Mouse (Mus musculus): ENCODE measurements around the gene Clnk. TPM values are rescaled to one million over a fixed set of nuclear protein-coding genes. Genes with fewer than 3 reads are reported as not detected.

Clnk gene
- polyA plus RNA-seq, 1 experiment from 2014 or later: 0.14 TPM

DNA sequence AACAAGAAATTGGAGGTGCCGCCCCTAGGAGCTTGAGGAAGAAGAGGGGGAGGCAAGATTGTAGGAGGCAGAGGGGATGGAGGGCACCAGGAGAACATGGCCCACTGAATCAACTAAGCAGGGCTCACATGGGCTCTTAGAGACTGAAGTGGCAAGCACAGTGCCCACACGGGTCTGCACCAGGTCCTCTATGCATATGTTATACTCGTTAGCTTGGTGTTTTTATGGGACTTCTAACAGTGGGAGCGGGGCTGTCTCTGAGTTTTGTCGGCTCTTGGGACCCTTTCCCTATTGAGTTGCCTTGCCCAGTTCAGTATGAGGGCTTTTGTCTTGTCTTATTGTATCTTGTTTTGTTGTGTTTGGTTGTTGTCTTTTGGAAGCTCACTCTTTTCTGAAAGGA lies 50.0 kb downstream of the Clnk start:
- H3K36me3 ChIP-seq (ENCODE audit: control insufficient read depth, insufficient read depth, low read length): no peaks in the 10 kb centered on the region
- no peak for ATAC-seq
- no peak overlapping the region for H3K4me3 ChIP-seq (ENCODE audit: low read depth, low read length)
- H3K9me3 ChIP-seq (replicated peaks; ENCODE audit: control insufficient read depth, low read length, poor library complexity, severe bottlenecking): no peaks in the 10 kb centered on the region
- 71% methylated on average over 5 of the region's 5 CpGs for WGBS
- no peaks in the 10 kb centered on the region for H3K27me3 ChIP-seq (ENCODE audit: control insufficient read depth, insufficient read depth, low read depth, low read length)
- no peak overlapping the region for H3K4me2 ChIP-seq (ENCODE audit: low read length)
- no peak overlapping the region for H3K9ac ChIP-seq (ENCODE audit: low read depth, low read length)
- no peaks in the 10 kb centered on the region for H3K4me1 ChIP-seq (ENCODE audit: control insufficient read depth, insufficient read depth, low read length)
- H3K27ac ChIP-seq (ENCODE audit: low read length): no peak overlapping the region

DNA sequence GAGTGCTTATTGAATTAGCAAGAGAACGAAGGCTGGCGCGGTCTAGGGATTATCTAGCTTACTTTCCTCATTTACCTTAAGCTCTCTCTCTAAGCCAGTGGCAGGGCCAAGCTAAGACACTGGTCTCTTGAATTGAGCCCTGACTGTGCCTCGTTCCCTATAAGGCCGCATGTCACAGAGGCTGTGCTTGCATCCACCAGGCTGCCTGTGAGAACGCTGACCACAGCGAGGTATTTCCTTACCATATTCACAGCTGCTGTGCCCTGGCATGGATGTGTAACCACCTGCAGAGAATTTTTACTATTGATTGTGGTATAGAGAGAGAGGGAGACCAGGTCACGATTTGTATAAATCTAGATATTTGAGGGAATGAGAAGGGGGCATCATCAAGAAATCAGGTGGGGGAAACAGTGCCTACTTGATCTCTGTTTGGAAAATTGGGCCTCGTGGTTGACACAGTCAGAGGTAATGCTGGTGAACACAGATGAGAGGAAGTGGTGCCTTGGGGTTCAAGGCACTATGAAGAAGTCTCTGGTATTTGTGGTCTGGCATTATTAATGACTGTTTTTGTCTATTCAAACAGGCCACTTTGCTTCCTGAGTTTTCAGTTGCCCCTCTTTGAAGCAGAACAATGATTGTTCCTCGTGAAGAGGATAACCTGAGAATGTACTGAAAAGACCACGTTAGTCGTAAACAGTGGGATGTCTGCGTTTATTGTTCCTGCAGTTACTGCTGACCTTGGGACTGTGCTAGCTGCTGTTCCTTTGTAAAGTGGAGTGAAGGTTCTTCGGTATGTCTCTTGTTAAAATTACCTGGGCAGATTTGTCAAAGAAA lies 52.3 kb downstream of the Clnk start:
- H3K4me3 ChIP-seq (ENCODE audit: low read depth, low read length): no peak overlapping the region
- ATAC-seq: no peak
- H3K9me3 ChIP-seq (replicated peaks; ENCODE audit: control insufficient read depth, low read length, poor library complexity, severe bottlenecking): no peaks in the 10 kb centered on the region
- H3K27ac ChIP-seq (ENCODE audit: low read length): no peak overlapping the region
- H3K27me3 ChIP-seq (ENCODE audit: control insufficient read depth, insufficient read depth, low read depth, low read length): no peaks in the 10 kb centered on the region
- no peak overlapping the region for H3K9ac ChIP-seq (ENCODE audit: low read depth, low read length)
- H3K4me2 ChIP-seq (ENCODE audit: low read length): no peak overlapping the region
- 57% methylated on average over 14 of the region's 14 CpGs for WGBS
- H3K36me3 ChIP-seq (ENCODE audit: control insufficient read depth, insufficient read depth, low read length): no peaks in the 10 kb centered on the region
- H3K4me1 ChIP-seq (ENCODE audit: control insufficient read depth, insufficient read depth, low read length): no peaks in the 10 kb centered on the region

DNA sequence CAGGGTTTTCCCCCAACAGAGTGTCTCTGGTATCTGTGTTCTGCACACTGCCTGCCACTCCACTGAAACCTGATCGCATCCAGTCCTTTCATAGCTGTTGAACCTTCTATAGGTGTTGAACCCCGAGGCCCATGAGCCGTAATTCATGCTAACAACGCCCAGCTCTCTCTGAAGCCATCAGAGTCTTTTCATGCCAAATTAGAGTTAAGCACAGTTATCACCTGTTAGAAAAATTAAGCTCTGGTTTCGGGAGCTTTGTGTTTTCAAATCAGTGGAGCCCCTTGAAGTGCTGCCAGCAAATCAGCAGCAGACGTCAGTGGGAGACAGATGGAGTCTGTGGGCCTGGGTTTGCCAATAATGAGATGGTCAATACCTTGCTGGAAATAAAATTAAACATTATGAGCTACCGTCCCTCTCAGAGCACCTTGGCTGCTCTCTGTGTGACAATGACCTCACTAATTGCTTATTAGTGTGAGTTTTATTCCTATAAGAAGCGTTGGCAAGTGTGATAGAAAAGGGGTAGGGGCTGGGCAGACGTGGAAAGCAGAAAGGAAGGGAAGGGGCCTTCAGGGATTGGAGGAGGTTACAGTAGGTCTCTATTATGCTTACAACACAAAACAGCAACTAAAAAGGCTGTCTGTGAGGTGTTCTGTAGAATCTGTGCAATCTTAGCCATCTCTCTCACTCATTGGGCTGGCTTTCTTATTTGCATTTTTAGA lies 63.1 kb downstream of the Clnk start:
- Histone ChIP-seq H3K9ac (ENCODE audit: low read depth, low read length) (no peak overlapping the region), H3K9me3 (replicated peaks; ENCODE audit: control insufficient read depth, low read length, poor library complexity, severe bottlenecking) (no peaks in the 10 kb centered on the region), H3K4me3 (ENCODE audit: low read depth, low read length) (no peak overlapping the region), H3K4me2 (ENCODE audit: low read length) (no peak overlapping the region), H3K27ac (ENCODE audit: low read length) (no peak overlapping the region), H3K36me3 (ENCODE audit: control insufficient read depth, insufficient read depth, low read length) (no peaks in the 10 kb centered on the region), H3K4me1 (ENCODE audit: control insufficient read depth, insufficient read depth, low read length) (no peaks in the 10 kb centered on the region), H3K27me3 (ENCODE audit: control insufficient read depth, insufficient read depth, low read depth, low read length) (no peaks in the 10 kb centered on the region)
- peak; percentile 52 for ATAC-seq
- WGBS: 42% methylated on average over 9 of the region's 9 CpGs

DNA sequence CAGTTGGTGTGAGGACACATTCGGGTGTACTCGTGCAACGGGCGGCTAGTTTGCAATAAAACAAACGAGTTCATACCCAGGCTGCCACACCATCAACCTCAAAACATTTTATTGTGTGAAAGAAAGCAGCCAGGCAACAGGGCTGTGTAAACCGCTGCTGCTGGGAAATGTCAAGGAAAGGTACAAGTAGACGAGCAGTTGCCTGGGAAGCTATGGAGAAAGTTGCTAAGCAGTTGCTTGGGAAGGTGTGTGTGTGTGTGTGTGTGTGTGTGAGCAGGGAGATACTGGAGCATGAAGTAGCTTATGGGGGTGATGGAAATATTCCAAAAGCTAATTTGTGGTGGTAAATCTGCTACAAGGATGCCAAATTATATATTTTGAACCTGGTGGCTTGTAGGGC lies 63.7 kb downstream of the Clnk start:
- H3K4me2 ChIP-seq (ENCODE audit: low read length): no peak overlapping the region
- 67% methylated on average over 7 of the region's 7 CpGs for WGBS
- H3K4me3 ChIP-seq (ENCODE audit: low read depth, low read length): no peak overlapping the region
- no peak overlapping the region for H3K9ac ChIP-seq (ENCODE audit: low read depth, low read length)
- no peaks in the 10 kb centered on the region for H3K27me3 ChIP-seq (ENCODE audit: control insufficient read depth, insufficient read depth, low read depth, low read length)
- no peaks in the 10 kb centered on the region for H3K9me3 ChIP-seq (replicated peaks; ENCODE audit: control insufficient read depth, low read length, poor library complexity, severe bottlenecking)
- H3K4me1 ChIP-seq (ENCODE audit: control insufficient read depth, insufficient read depth, low read length): no peaks in the 10 kb centered on the region
- no peak overlapping the region for H3K27ac ChIP-seq (ENCODE audit: low read length)
- no peaks in the 10 kb centered on the region for H3K36me3 ChIP-seq (ENCODE audit: control insufficient read depth, insufficient read depth, low read length)
- ATAC-seq: no peak

- no peaks in the 10 kb centered on the region for H3K36me3 ChIP-seq (ENCODE audit: control insufficient read depth, insufficient read depth, low read length)
- no peaks in the 10 kb centered on the region for H3K9me3 ChIP-seq (replicated peaks; ENCODE audit: control insufficient read depth, low read length, poor library complexity, severe bottlenecking)
- 44% methylated on average over 7 of the region's 7 CpGs for WGBS
- no peaks in the 10 kb centered on the region for H3K27me3 ChIP-seq (ENCODE audit: control insufficient read depth, insufficient read depth, low read depth, low read length)
- H3K4me1 ChIP-seq (ENCODE audit: control insufficient read depth, insufficient read depth, low read length): no peaks in the 10 kb centered on the region
- H3K9ac ChIP-seq (ENCODE audit: low read depth, low read length): no peak overlapping the region
- H3K4me2 ChIP-seq (ENCODE audit: low read length): no peak overlapping the region
- no peak overlapping the region for H3K27ac ChIP-seq (ENCODE audit: low read length)
- no peak overlapping the region for H3K4me3 ChIP-seq (ENCODE audit: low read depth, low read length)
- no peak for ATAC-seq
Observed at GRCm38 (mm10) chr5:38812386-38812785, 64.2 kb downstream of the Clnk start.

DNA sequence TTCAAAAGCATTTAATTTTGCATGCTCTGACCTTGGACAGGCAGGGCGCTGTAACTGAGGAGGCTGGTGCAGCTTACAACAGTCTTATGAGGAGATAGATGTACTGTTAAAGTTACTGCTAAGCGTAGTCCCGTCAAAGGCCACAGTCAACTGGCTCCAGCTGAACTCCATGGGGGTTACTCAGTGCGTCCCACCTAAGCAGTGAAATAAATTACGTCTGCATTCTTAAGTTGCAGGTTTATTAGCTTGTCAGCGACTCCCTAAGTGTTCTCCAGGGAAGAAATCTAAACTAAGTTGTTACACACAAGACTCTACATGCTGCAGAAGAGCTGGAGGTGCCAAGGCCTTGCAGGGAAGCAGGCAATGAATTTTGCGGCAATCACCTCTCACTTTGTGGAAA lies 77.7 kb downstream of the Clnk start:
- no peak for ATAC-seq
- H3K27ac ChIP-seq (ENCODE audit: low read length): no peak overlapping the region
- no peaks in the 10 kb centered on the region for H3K36me3 ChIP-seq (ENCODE audit: control insufficient read depth, insufficient read depth, low read length)
- no peak overlapping the region for H3K4me2 ChIP-seq (ENCODE audit: low read length)
- no peak overlapping the region for H3K4me3 ChIP-seq (ENCODE audit: low read depth, low read length)
- H3K4me1 ChIP-seq (ENCODE audit: control insufficient read depth, insufficient read depth, low read length): peaks cover 4% of the 10 kb centered on the region; the same call in 1 of the 2 replicates
- 89% methylated on average over 7 of the region's 7 CpGs for WGBS
- H3K9ac ChIP-seq (ENCODE audit: low read depth, low read length): no peak overlapping the region
- no peaks in the 10 kb centered on the region for H3K27me3 ChIP-seq (ENCODE audit: control insufficient read depth, insufficient read depth, low read depth, low read length)
- H3K9me3 ChIP-seq (replicated peaks; ENCODE audit: control insufficient read depth, low read length, poor library complexity, severe bottlenecking): no peaks in the 10 kb centered on the region

- Histone ChIP-seq H3K4me1 (ENCODE audit: control insufficient read depth, insufficient read depth, low read length) (peaks cover 4% of the 10 kb centered on the region; the same call in 1 of the 2 replicates), H3K4me3 (ENCODE audit: low read depth, low read length) (no peak overlapping the region), H3K36me3 (ENCODE audit: control insufficient read depth, insufficient read depth, low read length) (no peaks in the 10 kb centered on the region), H3K27ac (ENCODE audit: low read length) (no peak overlapping the region), H3K4me2 (ENCODE audit: low read length) (no peak overlapping the region), H3K9ac (ENCODE audit: low read depth, low read length) (no peak overlapping the region), H3K27me3 (ENCODE audit: control insufficient read depth, insufficient read depth, low read depth, low read length) (no peaks in the 10 kb centered on the region), H3K9me3 (replicated peaks; ENCODE audit: control insufficient read depth, low read length, poor library complexity, severe bottlenecking) (no peaks in the 10 kb centered on the region)
- ATAC-seq: peak; percentile 57; the same call in 1 of the 2 replicates
- WGBS: 52% methylated on average over 11 of the region's 11 CpGs
Observed at GRCm38 (mm10) chr5:38795139-38795538, 81.5 kb downstream of the Clnk start.

DNA sequence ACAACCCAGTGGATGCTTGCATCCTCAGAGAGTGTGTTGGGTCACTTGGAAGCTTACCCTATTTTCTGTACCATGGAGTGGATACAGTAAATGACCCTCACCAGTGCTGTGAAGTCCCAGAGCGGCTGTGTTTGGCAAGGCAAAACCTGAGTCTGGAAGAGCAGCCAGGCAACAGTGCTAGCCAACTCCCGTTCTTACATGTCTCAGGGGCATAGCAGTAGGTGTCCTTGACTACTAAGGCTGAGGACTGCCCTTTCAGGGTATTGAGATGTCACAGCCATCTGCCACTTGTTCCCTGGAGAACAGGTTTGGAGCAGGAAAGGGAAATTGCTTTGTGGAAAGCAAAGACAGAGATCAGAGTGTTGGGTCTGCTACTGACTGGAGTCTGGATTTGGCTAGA lies 85.5 kb downstream of the Clnk start:
- ATAC-seq: no peak
- Histone ChIP-seq H3K4me2 (ENCODE audit: low read length) (no peak overlapping the region), H3K36me3 (ENCODE audit: control insufficient read depth, insufficient read depth, low read length) (no peaks in the 10 kb centered on the region), H3K9me3 (replicated peaks; ENCODE audit: control insufficient read depth, low read length, poor library complexity, severe bottlenecking) (no peaks in the 10 kb centered on the region), H3K9ac (ENCODE audit: low read depth, low read length) (no peak overlapping the region), H3K27me3 (ENCODE audit: control insufficient read depth, insufficient read depth, low read depth, low read length) (no peaks in the 10 kb centered on the region), H3K4me1 (ENCODE audit: control insufficient read depth, insufficient read depth, low read length) (peaks cover 18% of the 10 kb centered on the region), H3K4me3 (ENCODE audit: low read depth, low read length) (no peak overlapping the region), H3K27ac (ENCODE audit: low read length) (no peak overlapping the region)
- 85% methylated on average over 2 of the region's 2 CpGs for WGBS

DNA sequence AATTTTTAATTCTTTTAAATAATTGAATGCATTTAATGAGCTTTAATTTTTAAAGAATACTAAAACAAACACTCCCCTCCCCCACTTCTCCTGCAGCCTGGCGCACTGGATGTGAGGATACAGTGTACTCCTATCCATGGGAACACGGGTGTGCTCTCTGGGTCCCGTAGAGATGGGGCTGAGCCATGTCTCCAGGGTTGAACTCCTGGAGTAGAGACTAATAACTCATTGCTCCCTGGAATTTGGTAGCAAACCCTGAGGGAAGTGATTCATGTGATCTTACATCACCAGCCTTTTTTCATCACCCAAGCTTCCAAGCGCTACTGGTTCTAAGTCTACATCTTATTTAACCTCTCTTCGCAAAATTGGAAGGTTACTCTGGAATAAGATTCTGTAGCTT lies 87.8 kb downstream of the Clnk start:
- no peaks in the 10 kb centered on the region for H3K36me3 ChIP-seq (ENCODE audit: control insufficient read depth, insufficient read depth, low read length)
- 84% methylated on average over 5 of the region's 5 CpGs for WGBS

More for the DNA sequence above, 87.8 kb downstream of the Clnk start:
- H3K27me3 ChIP-seq (ENCODE audit: control insufficient read depth, insufficient read depth, low read depth, low read length): no peaks in the 10 kb centered on the region
- H3K9me3 ChIP-seq (replicated peaks; ENCODE audit: control insufficient read depth, low read length, poor library complexity, severe bottlenecking): no peaks in the 10 kb centered on the region
- peaks cover 16% of the 10 kb centered on the region for H3K4me1 ChIP-seq (ENCODE audit: control insufficient read depth, insufficient read depth, low read length)
- ATAC-seq: no peak
- H3K27ac ChIP-seq (ENCODE audit: low read length): no peak overlapping the region
- no peak overlapping the region for H3K9ac ChIP-seq (ENCODE audit: low read depth, low read length)
- H3K4me3 ChIP-seq (ENCODE audit: low read depth, low read length): no peak overlapping the region
- H3K4me2 ChIP-seq (ENCODE audit: low read length): no peak overlapping the region

All from midbrain, embryonic 16.5 days (tissue).